Mouse (Mus musculus) cerebellum, adult 9-11 months (tissue): Measurements from ENCODE around the gene Eda2r.

Experiments used
- DNase-seq: peaks from one replicate; pipeline ENCODE4 v3.0.0; 2022

Gene Eda2r

GRCm38 (mm10) chrX:97377065-97377421 is at the start of gene Eda2r:
Gene Eda2r, minus strand, starts transcription at chrX:97377216.
- DNase-seq, result peak; percentile 2

DNA sequence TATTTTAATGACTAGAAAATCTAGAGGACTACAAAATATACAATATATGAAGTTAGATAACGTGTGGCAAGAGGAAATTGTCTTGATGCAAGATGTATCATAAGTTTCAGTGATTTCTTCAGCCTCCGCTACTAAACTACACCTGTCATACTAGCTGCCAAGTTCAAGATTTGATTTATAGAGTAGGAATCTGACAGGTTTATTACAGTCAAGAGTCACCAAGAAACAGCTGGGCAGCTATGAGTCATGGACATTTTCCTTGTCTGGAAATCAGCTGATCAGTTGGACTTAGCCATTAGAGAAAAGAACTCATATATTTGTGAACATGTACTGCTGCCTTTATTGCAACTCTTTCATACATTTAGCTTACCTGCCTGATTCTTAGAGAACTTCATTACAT is 20.9 kb upstream of the Eda2r start:
- no peak for DNase-seq

DNA sequence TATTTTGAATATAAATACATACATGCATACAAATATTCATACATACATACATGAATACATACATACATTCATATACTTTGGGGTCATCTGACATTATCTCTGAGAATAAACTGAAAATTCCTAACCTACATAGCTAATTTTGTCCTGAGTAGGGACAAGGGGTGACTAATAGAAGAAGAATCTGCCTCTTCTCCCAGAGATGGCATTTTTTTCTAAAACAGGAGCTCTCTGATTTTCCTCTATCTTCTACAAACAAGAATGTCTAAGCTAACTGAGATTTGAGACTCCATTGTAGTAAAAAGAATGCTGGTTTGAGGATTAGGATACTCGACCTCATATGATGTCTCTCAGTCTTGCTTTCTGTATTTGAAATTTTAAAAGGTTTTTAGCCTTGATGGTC is 1.1 kb upstream of the Eda2r start:
- DNase-seq, result no peak

GRCm38 (mm10) chrX:97376321-97377064 is 523 bp downstream of the Eda2r start:
- DNase-seq, result no peak

- DNase-seq, result no peak
Observed at GRCm38 (mm10) chrX:97372826-97373225, 4.2 kb downstream of the Eda2r start.

DNA sequence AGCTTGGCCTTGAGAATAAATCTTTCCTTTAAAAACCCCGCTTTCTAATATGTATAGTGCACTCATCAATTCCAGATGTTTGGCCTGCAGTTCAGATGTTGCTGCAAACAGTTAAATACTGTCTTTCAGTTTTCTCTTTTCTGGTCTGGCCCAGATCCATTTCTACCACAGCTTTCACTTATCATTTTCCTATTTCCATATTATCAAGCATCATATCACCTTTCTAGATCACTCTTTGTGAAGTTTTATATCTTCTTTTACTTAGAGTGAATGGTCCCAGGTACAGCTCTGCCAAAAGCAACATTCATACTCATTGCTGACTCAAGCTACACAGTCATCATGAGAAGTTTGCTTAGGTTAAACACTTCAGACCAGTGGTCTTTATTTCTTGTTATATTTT is 7.8 kb downstream of the Eda2r start:
- no peak for DNase-seq

DNA sequence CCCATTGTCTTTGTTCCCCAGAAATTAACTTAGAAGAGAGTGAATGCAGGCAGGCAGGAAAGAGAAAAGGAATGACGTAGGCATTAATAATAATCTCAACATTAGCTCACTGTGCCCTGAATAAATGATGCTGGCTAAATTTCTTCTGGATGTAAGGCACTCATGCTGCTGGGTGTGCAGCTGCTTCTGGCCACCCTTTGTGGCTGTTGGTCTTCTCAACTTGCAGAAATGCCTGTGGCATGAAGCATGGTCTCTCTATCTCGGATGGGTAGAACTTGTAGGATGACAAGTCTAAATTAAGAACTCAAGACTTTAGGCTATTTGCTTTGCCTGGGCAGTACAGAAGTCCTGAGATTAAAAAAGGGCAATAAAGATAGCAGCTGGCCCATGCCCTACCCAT is 8.3 kb downstream of the Eda2r start:
- DNase-seq, result no peak

DNA sequence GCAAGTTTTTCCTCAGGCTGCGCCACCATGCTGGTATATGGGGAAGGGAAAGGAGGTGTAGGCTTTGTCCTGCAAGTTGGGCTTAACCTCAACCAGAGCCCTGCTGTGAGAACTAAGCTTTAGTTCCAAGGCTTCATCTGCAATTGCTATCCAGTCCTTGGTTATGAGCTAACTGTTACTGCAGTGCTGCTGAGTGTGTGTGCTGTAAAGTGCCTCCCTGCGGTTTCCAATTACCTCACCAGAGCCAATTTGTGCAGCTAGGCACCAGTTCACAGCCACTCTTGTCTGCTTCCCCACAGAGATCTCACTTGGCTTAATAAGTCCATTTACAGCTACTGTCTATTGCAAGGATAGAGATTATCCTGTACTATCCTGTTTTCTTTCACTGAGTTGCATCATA is 16.1 kb downstream of the Eda2r start:
- DNase-seq, result no peak

DNA sequence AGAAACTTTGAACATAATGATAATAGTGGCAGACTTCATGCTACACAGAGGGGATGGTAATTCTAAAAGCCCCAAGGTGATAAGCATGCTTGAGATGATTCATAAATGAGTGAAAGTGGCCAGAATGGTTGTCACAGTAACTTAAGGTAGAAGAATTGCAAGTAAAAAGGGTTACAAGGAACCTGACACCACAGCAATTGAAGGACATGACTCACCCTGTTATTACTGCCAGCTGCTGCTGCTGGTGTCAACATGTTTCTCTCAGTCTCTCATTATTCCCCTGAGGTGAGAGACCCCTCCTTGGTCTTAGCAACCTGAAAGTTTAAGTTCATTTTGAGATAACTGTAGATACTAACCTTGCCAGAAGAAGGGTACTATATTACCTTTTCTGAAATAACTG is 49.1 kb downstream of the Eda2r start:
- no peak for DNase-seq
